In genomic region chr17:44522906-44523305, GRCm38 (mm10) we compare ENCODE assay signal across 15 mouse cellular contexts.
DNase-seq lines count a peak whose midpoint lies in the region; ATAC-seq and TF ChIP-seq lines count a peak whose summit lies in the region.
"Had no signal": no experiment of that assay in that cellular context is flagged by ENCODE, and none has a peak within 500 bp of the region (broad histone marks: within the 10 kb centered on the region; RNA-seq: fewer than 3 reads in every experiment).

No protein-coding gene starts in this region.

- peak; percentile 15 for DNase-seq in gastrocnemius, postnatal 25 days
- no peak for DNase-seq in gastrocnemius, adult 8-10 months (ENCODE audit: low spot score in 2 of 2)
- peak; percentile 13 for DNase-seq in kidney, postnatal 0 days (ENCODE audit: low spot score)
- peak; percentile 80 for DNase-seq in adipocyte (ENCODE audit: low spot score)
- DNase-seq in adrenal gland, postnatal 36 days, result peak; percentile 62 to 69
- no peak for DNase-seq in retina, postnatal 1 day
- DNase-seq in cerebellum, postnatal 36 days, result no peak
- DNase-seq: cerebellum, adult 9-11 months; liver, embryonic 13.5 days; thymus, adult 2 months had no signal

- TF ChIP-seq CTCF in kidney, postnatal 0 days (IDR thresholded peaks at IDR 0.05; ENCODE audit: low read depth), result no peak

- H3K36me3 ChIP-seq in kidney, postnatal 0 days (ENCODE audit: insufficient read depth, low read length), result no peaks in the 10 kb centered on the region
- H3K36me3 ChIP-seq in kidney, embryonic 15.5 days, result no peaks in the 10 kb centered on the region
- H3K36me3 ChIP-seq: G1E; limb, embryonic 10.5 days; liver, embryonic 13.5 days; midbrain, embryonic 12.5 days had no signal

- no peak overlapping the region for H3K4me2 ChIP-seq in kidney, postnatal 0 days (ENCODE audit: low read length)
- H3K4me2 ChIP-seq in kidney, embryonic 15.5 days, result no peak overlapping the region
- H3K4me2 ChIP-seq: liver, embryonic 13.5 days; midbrain, embryonic 12.5 days had no signal

- H3K4me3 ChIP-seq in kidney, postnatal 0 days (replicated peaks; ENCODE audit: low read depth, low read length), result no peak overlapping the region
- no peak overlapping the region for H3K4me3 ChIP-seq in kidney, embryonic 15.5 days (replicated peaks)
- H3K4me3 ChIP-seq: limb, embryonic 10.5 days; liver, embryonic 13.5 days; midbrain, embryonic 12.5 days had no signal

- H3K9me3 ChIP-seq in kidney, postnatal 0 days (replicated peaks; ENCODE audit: low read length), result no peaks in the 10 kb centered on the region
- no peaks in the 10 kb centered on the region for H3K9me3 ChIP-seq in kidney, embryonic 15.5 days (replicated peaks)
- H3K9me3 ChIP-seq: limb, embryonic 10.5 days; liver, embryonic 13.5 days; midbrain, embryonic 12.5 days had no signal

- H3K27me3 ChIP-seq in kidney, postnatal 0 days (ENCODE audit: insufficient read depth, low read length), result no peaks in the 10 kb centered on the region
- no peaks in the 10 kb centered on the region for H3K27me3 ChIP-seq in kidney, embryonic 15.5 days
- H3K27me3 ChIP-seq: liver, embryonic 13.5 days; midbrain, embryonic 12.5 days had no signal

- H3K4me1 ChIP-seq in kidney, postnatal 0 days (replicated peaks; ENCODE audit: insufficient read depth, low read length), result peaks cover 5% of the 10 kb centered on the region
- H3K4me1 ChIP-seq in kidney, embryonic 15.5 days, result peaks cover 10% of the 10 kb centered on the region; the same call in 1 of the 2 replicates
- H3K4me1 ChIP-seq: liver, embryonic 13.5 days; midbrain, embryonic 12.5 days had no signal

- 45% methylated on average over 5 of the region's 5 CpGs for WGBS in kidney, postnatal 0 days
- 32% methylated on average over 5 of the region's 5 CpGs for WGBS in kidney, embryonic 15.5 days

- no peak for ATAC-seq in kidney, postnatal 0 days (replicated peaks; ENCODE audit: low FRiP score, low read depth)
- ATAC-seq in kidney, embryonic 15.5 days (replicated peaks; ENCODE audit: low FRiP score), result no peak
- ATAC-seq: forebrain, embryonic 14.5 days had no signal

- no peak overlapping the region for H3K27ac ChIP-seq in kidney, postnatal 0 days
- H3K27ac ChIP-seq in kidney, embryonic 15.5 days, result no peak overlapping the region
- H3K27ac ChIP-seq: limb, embryonic 10.5 days; liver, embryonic 13.5 days; midbrain, embryonic 12.5 days had no signal

- no peak overlapping the region for H3K9ac ChIP-seq in kidney, postnatal 0 days (ENCODE audit: low read depth, low read length)
- no peak overlapping the region for H3K9ac ChIP-seq in kidney, embryonic 15.5 days
- H3K9ac ChIP-seq: liver, embryonic 13.5 days; midbrain, embryonic 12.5 days had no signal

Comparison
In these comparisons a context has a peak if more than half of its experiments do, and no peak if none do; other contexts are left out.
1. DNase-seq: peak in gastrocnemius, postnatal 25 days (single experiment), kidney, postnatal 0 days (single experiment), adipocyte (single experiment) and adrenal gland, postnatal 36 days (2 of 2); none in gastrocnemius, adult 8-10 months (0 of 2), retina, postnatal 1 day (single experiment) and cerebellum, postnatal 36 days (0 of 2).